Mouse (Mus musculus): ENCODE data around the gene Cebpe. TPM values are rescaled to one million over a fixed set of nuclear protein-coding genes. Genes with fewer than 3 reads are reported as not detected.

The Cebpe gene
- polyA plus RNA-seq, 1 experiment from 2014 or later = 0.28 TPM

DNA sequence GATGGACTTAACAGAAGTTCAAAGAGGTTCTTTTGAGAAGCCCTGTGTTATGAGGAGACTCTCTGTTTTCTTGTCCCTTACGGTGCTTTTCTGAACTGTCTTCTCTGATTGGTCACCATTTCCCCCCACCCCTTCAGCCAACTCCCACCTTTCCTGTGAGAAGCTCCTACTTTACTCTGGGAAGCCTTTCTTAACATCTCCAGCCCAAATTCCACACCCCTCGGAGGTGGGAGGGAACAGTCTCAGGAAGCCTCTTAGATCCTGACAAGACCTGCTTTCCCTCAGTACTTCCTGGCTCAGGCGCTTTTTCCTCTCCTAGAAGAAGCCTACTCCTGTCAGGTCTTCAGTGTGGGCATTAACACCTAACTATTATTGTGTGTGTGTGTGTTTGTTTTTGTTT, 12.4 kb downstream of the Cebpe start:
- ATAC-seq (replicated peaks; ENCODE audit: low FRiP score, low TSS enrichment, low read depth) = no peak
- H3K4me2 ChIP-seq (ENCODE audit: low read length) = no peak overlapping the region
- H3K27me3 ChIP-seq (replicated peaks; ENCODE audit: control insufficient read depth, insufficient read depth, low read length) = no peaks in the 10 kb centered on the region
- H3K36me3 ChIP-seq (ENCODE audit: control insufficient read depth, insufficient read depth, low read length) = no peaks in the 10 kb centered on the region
- no peak overlapping the region for H3K27ac ChIP-seq (ENCODE audit: low read depth)
- H3K4me1 ChIP-seq (replicated peaks; ENCODE audit: control insufficient read depth, insufficient read depth, low read length) = no peaks in the 10 kb centered on the region
- no peak overlapping the region for H3K9ac ChIP-seq (ENCODE audit: low read length)
- DNase-seq (ENCODE audit: low spot score) = no peak
- no peaks in the 10 kb centered on the region for H3K9me3 ChIP-seq (ENCODE audit: control insufficient read depth, low read length)
- no peak overlapping the region for H3K4me3 ChIP-seq (ENCODE audit: low read depth, low read length)
- 35% methylated on average over 3 of the region's 3 CpGs for WGBS

DNA sequence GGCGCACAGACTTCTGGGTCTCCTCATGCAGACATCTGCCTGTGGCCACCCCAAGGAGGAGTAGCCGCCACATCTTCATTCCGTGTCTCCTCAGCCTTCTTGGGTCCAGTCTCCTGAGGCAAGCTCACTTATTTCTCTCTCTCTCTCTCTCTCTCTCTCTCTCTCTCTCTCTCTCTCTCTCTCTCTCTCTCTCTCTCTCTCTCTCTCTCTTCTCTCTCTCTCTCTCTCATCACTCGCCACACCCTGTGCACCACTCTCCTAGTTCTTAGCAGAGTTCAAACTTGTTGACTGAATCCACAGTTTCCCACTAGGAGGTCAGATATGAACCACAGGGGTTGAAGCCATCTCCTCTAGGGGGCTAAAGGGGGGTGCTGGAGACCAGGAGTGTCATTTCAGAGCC, 13.2 kb downstream of the Cebpe start, which contains the start of gene Gm29776:
Gene Gm29776 (minus strand): TSS at position 101 of the 400 bp plus-strand sequence.
- Histone ChIP-seq H3K9me3 (ENCODE audit: control insufficient read depth, low read length) (no peaks in the 10 kb centered on the region), H3K4me3 (ENCODE audit: low read depth, low read length) (no peak within 1 kb of the TSS), H3K27me3 (replicated peaks; ENCODE audit: control insufficient read depth, insufficient read depth, low read length) (no peaks in the 10 kb centered on the region), H3K4me2 (ENCODE audit: low read length) (no peak within 1 kb of the TSS), H3K9ac (ENCODE audit: low read length) (no peak within 1 kb of the TSS), H3K4me1 (replicated peaks; ENCODE audit: control insufficient read depth, insufficient read depth, low read length) (no peaks in the 10 kb centered on the region), H3K27ac (ENCODE audit: low read depth) (no peak within 1 kb of the TSS), H3K36me3 (ENCODE audit: control insufficient read depth, insufficient read depth, low read length) (0 out of 2 replicates have a peak, but pooled peaks cover under 1% of the 10 kb centered on the region)
- no peak for ATAC-seq (replicated peaks; ENCODE audit: low FRiP score, low TSS enrichment, low read depth)
- DNase-seq (ENCODE audit: low spot score) = no peak
- WGBS = 70% methylated on average over 4 of the region's 4 CpGs

DNA sequence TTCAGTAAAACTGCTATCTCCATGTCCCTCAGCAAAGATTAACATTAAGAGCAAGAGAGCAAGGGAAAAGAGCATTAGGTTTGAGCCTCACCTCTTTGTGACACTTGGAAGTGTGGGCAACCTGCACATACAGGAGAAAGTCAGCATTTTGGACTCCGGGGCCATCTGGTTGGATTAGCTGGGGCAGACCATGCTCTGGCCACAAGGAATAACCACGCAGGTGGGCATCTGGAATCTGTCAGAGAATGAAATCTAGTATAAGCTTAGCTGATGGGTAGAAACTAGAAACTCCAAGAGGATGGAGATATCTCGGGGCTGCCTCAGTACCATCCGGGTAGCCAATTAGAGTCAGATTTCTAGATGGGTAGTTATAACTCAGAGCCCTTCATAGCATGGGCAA, 15.2 kb downstream of the Cebpe start:
- Histone ChIP-seq H3K4me2 (ENCODE audit: low read length) (no peak overlapping the region), H3K4me3 (ENCODE audit: low read depth, low read length) (no peak overlapping the region), H3K9ac (ENCODE audit: low read length) (no peak overlapping the region), H3K4me1 (replicated peaks; ENCODE audit: control insufficient read depth, insufficient read depth, low read length) (no peaks in the 10 kb centered on the region), H3K27ac (ENCODE audit: low read depth) (no peak overlapping the region), H3K9me3 (ENCODE audit: control insufficient read depth, low read length) (no peaks in the 10 kb centered on the region), H3K36me3 (ENCODE audit: control insufficient read depth, insufficient read depth, low read length) (peaks cover 14% of the 10 kb centered on the region; the same call in 1 of the 2 replicates), H3K27me3 (replicated peaks; ENCODE audit: control insufficient read depth, insufficient read depth, low read length) (no peaks in the 10 kb centered on the region)
- WGBS = 63% methylated on average over 4 of the region's 4 CpGs
- no peak for DNase-seq (ENCODE audit: low spot score)
- ATAC-seq (replicated peaks; ENCODE audit: low FRiP score, low TSS enrichment, low read depth) = no peak

DNA sequence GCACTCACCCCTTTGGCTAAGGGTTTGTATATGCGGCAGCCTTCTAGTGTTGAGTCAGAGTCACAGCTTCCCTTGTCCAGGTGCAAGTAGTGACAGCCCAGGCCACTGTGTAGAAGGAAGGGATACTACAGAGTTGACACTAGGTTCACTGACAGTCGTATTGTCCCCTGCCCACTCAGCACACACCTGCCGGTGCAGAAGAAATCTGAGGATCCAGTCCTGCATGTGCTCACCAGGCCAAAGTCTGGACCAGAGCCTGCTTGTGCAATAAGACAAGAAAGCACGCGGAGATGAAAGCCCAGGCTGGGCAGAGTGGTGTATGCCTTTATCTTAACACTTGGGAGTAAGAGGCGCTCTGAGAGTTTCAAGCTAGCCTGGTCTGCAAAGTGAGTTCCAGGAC, 16.9 kb downstream of the Cebpe start:
- Histone ChIP-seq H3K4me1 (replicated peaks; ENCODE audit: control insufficient read depth, insufficient read depth, low read length) (no peaks in the 10 kb centered on the region), H3K4me3 (ENCODE audit: low read depth, low read length) (no peak overlapping the region), H3K9ac (ENCODE audit: low read length) (no peak overlapping the region), H3K27ac (ENCODE audit: low read depth) (no peak overlapping the region), H3K36me3 (ENCODE audit: control insufficient read depth, insufficient read depth, low read length) (peaks cover 24% of the 10 kb centered on the region), H3K9me3 (ENCODE audit: control insufficient read depth, low read length) (no peaks in the 10 kb centered on the region), H3K4me2 (ENCODE audit: low read length) (no peak overlapping the region), H3K27me3 (replicated peaks; ENCODE audit: control insufficient read depth, insufficient read depth, low read length) (no peaks in the 10 kb centered on the region)
- DNase-seq (ENCODE audit: low spot score) (no peak), ATAC-seq (replicated peaks; ENCODE audit: low FRiP score, low TSS enrichment, low read depth) (0 out of 2 replicates have a peak, but pooled peaks have one; percentile 57)
- 67% methylated on average over 6 of the region's 6 CpGs for WGBS

DNA sequence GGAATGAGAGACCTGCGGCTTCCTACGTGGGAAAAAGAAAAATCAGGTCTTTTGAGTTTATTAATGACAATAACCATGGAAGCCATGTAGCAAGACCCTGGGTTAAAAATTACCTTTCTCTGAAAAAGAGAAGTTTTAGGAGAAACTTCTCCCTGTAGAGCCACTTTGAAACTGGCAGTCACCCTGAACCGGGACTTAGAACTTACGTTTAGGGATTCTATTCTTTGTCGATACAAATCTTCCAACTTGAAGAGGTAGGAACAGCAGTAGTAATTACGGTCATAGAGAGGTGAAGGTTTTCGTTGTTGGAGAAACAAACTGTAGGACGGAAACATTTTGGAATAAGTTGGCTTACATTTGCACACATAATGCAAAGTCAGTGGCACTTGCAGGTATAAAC, 24.7 kb downstream of the Cebpe start:
- Histone ChIP-seq H3K27me3 (replicated peaks; ENCODE audit: control insufficient read depth, insufficient read depth, low read length) (no peaks in the 10 kb centered on the region), H3K4me3 (ENCODE audit: low read depth, low read length) (peak overlapping the region; percentile 88), H3K4me2 (ENCODE audit: low read length) (peak overlapping the region; percentile 75), H3K9ac (ENCODE audit: low read length) (peak overlapping the region; percentile 96), H3K4me1 (replicated peaks; ENCODE audit: control insufficient read depth, insufficient read depth, low read length) (peaks cover 13% of the 10 kb centered on the region), H3K36me3 (ENCODE audit: control insufficient read depth, insufficient read depth, low read length) (peaks cover 46% of the 10 kb centered on the region), H3K9me3 (ENCODE audit: control insufficient read depth, low read length) (no peaks in the 10 kb centered on the region), H3K27ac (ENCODE audit: low read depth) (peak overlapping the region; percentile 95)
- no peak for DNase-seq (ENCODE audit: low spot score)
- ATAC-seq (replicated peaks; ENCODE audit: low FRiP score, low TSS enrichment, low read depth) = no peak
- 3% methylated on average over 8 of the region's 8 CpGs for WGBS

DNA sequence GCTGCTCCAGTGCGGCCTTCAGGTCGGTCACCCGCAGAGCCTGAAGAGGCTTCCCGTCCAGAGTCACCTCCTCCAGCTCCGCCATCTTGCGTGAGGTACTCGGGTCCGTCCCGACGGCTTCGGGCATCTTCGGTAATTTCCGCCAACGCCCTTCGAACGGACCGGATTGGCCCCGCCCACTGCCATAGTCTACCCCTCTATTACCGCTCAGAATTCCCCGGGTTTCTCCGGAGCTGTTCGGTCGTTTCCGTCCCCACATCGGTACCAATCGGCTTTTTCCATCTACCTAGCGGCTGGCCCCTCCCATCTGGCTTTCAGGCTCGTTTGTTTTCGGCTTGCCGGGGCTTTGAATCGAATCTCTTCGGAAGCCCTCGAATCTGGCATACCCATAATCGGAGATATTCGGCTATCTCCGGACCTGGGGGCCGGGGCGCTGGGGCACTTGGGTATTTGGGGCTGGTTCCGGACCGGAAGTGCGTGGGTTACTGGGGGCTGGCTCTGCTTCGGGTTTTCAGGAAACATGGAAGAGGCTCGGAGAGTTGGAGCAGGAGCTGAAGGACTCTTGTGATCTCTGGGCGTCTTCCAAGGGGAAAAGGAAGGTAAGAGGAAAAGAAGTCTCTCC, 25.3 kb downstream of the Cebpe start, which contains the start of gene Acin1:
Gene Acin1 (minus strand): TSS at position 410 of the 622 bp plus-strand sequence.
- Histone ChIP-seq H3K27ac (ENCODE audit: low read depth) (peak within 1 kb of the TSS; percentile 95), H3K27me3 (replicated peaks; ENCODE audit: control insufficient read depth, insufficient read depth, low read length) (no peaks in the 10 kb centered on the region), H3K9ac (ENCODE audit: low read length) (peak within 1 kb of the TSS; percentile 96), H3K36me3 (ENCODE audit: control insufficient read depth, insufficient read depth, low read length) (peaks cover 53% of the 10 kb centered on the region), H3K4me1 (replicated peaks; ENCODE audit: control insufficient read depth, insufficient read depth, low read length) (peaks cover 13% of the 10 kb centered on the region), H3K9me3 (ENCODE audit: control insufficient read depth, low read length) (no peaks in the 10 kb centered on the region), H3K4me2 (ENCODE audit: low read length) (peak within 1 kb of the TSS; percentile 77), H3K4me3 (ENCODE audit: low read depth, low read length) (peak within 1 kb of the TSS; percentile 88)
- under 1% methylated on average over 44 of the region's 44 CpGs for WGBS
- ATAC-seq (replicated peaks; ENCODE audit: low FRiP score, low TSS enrichment, low read depth) (peak; percentile 97), DNase-seq (ENCODE audit: low spot score) (peak; percentile 100)

DNA sequence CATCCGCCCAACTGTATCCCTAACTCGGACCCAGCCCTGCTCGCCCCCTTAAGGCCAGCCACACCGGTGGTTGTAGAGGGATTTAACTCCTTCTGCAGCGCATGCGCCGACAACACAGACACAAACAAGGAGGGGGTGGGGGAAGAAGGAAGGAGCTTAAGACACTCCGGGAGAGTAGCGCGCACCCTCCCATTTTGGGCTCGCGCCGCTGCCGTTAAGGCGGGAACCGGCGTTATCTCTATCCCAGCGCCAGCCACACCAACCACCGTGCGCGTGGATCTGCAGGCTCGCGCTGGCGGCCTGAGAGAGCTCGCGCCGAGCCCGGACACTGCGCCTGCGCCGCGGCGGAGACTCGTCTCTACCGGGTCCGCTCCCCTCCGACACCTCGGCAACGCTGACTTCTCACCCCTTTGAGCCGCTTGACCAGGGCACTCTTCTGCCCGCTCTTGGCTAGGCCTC, 25.9 kb downstream of the Cebpe start, which contains the start of gene 1700123O20Rik:
Gene 1700123O20Rik (plus strand): TSS at position 154 of the 459 bp plus-strand sequence.
- Histone ChIP-seq H3K4me1 (replicated peaks; ENCODE audit: control insufficient read depth, insufficient read depth, low read length) (peaks cover 13% of the 10 kb centered on the region), H3K4me2 (ENCODE audit: low read length) (peak within 1 kb of the TSS; percentile 77), H3K9me3 (ENCODE audit: control insufficient read depth, low read length) (no peaks in the 10 kb centered on the region), H3K27me3 (replicated peaks; ENCODE audit: control insufficient read depth, insufficient read depth, low read length) (no peaks in the 10 kb centered on the region), H3K27ac (ENCODE audit: low read depth) (peak within 1 kb of the TSS; percentile 95), H3K4me3 (ENCODE audit: low read depth, low read length) (peak within 1 kb of the TSS; percentile 88), H3K36me3 (ENCODE audit: control insufficient read depth, insufficient read depth, low read length) (peaks cover 53% of the 10 kb centered on the region), H3K9ac (ENCODE audit: low read length) (peak within 1 kb of the TSS; percentile 96)
- peak; percentile 82 for ATAC-seq (replicated peaks; ENCODE audit: low FRiP score, low TSS enrichment, low read depth)
- 1% methylated on average over 40 of the region's 41 CpGs for WGBS
- DNase-seq (ENCODE audit: low spot score) = no peak

DNA sequence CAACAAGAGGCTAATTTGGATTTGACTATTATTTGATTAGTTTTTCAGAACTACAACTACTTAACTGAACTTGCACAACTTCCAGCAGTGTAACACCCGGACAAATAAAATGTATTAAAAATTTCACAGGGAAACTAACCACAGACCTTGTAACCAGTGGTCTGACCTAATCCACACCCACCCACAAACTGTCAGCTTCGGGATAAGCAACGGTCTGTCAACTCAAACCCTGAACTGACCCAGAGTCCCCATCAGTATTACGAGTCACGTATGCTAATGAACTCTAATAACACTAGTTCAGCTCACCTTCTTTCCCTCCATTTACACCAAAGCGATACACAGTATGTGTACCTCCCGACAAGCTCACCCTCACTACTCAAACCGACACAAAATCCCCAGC, 26.5 kb downstream of the Cebpe start:
- no peak for DNase-seq (ENCODE audit: low spot score)
- peaks cover 13% of the 10 kb centered on the region for H3K4me1 ChIP-seq (replicated peaks; ENCODE audit: control insufficient read depth, insufficient read depth, low read length)
- H3K27me3 ChIP-seq (replicated peaks; ENCODE audit: control insufficient read depth, insufficient read depth, low read length) = no peaks in the 10 kb centered on the region
- H3K9ac ChIP-seq (ENCODE audit: low read length) = peak overlapping the region; percentile 96
- no peak overlapping the region for H3K27ac ChIP-seq (ENCODE audit: low read depth)
- H3K4me2 ChIP-seq (ENCODE audit: low read length) = peak overlapping the region; percentile 77
- peak overlapping the region; percentile 88 for H3K4me3 ChIP-seq (ENCODE audit: low read depth, low read length)
- ATAC-seq (replicated peaks; ENCODE audit: low FRiP score, low TSS enrichment, low read depth) = no peak
- peaks cover 47% of the 10 kb centered on the region for H3K36me3 ChIP-seq (ENCODE audit: control insufficient read depth, insufficient read depth, low read length)
- 9% methylated on average over 8 of the region's 8 CpGs for WGBS
- no peaks in the 10 kb centered on the region for H3K9me3 ChIP-seq (ENCODE audit: control insufficient read depth, low read length)

DNA sequence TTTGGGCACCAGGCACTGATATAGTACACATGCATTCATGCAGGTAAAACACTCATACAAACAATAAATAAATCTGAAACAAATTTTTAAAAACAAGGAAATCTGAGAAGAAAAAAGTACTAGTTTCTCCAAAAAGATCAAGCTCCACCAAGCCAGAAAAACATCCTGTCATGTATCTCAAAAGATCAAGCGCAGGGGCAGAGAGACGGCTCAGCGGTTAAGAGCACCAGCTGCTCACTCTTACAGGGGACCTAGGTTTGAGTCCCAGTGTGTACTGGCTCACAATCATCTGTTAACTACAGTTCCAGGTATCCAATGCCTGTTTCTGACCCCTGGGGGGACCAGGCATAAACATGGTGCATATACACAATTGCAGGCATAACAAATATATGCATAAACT, 29.6 kb downstream of the Cebpe start:
- H3K9me3 ChIP-seq (ENCODE audit: control insufficient read depth, low read length) = no peaks in the 10 kb centered on the region
- H3K4me1 ChIP-seq (replicated peaks; ENCODE audit: control insufficient read depth, insufficient read depth, low read length) = peaks cover 7% of the 10 kb centered on the region; the same call in 1 of the 2 replicates
- peaks cover 48% of the 10 kb centered on the region for H3K36me3 ChIP-seq (ENCODE audit: control insufficient read depth, insufficient read depth, low read length)
- 87% methylated on average over 3 of the region's 3 CpGs for WGBS
- H3K27me3 ChIP-seq (replicated peaks; ENCODE audit: control insufficient read depth, insufficient read depth, low read length) = no peaks in the 10 kb centered on the region
- no peak overlapping the region for H3K27ac ChIP-seq (ENCODE audit: low read depth)
- no peak overlapping the region for H3K9ac ChIP-seq (ENCODE audit: low read length)
- ATAC-seq (replicated peaks; ENCODE audit: low FRiP score, low TSS enrichment, low read depth) = no peak
- no peak overlapping the region for H3K4me2 ChIP-seq (ENCODE audit: low read length)
- no peak for DNase-seq (ENCODE audit: low spot score)
- no peak overlapping the region for H3K4me3 ChIP-seq (ENCODE audit: low read depth, low read length)
